Mouse (Mus musculus) embryonic facial prominence, embryonic 13.5 days (tissue): Measurements from ENCODE around the gene Gm11563. TPM values are rescaled to one million over a fixed set of nuclear protein-coding genes. Genes with fewer than 3 reads are reported as not detected.
"Not testable (repeated sequence)": the region's sequence is repeated elsewhere in the genome, so short reads cannot be mapped to it uniquely, and the experiment has no call there.

Experiments used
- ATAC-seq: fragments of 200-750 bp; cut with Nextera tagmentation; 2 replicates; pipeline ENCODE4 v1.8.0; 2017; ENCODE audit warnings: low read depth; ENCODE audit not compliant: insufficient number of reproducible peaks, insufficient read depth, low FRiP score, low TSS enrichment
- H3K27ac ChIP-seq: fragments of 300-500 bp; sonication (generic); 2 replicates; pipeline ENCODE4 v1.5.1; 2015; ENCODE audit warnings: moderate library complexity, mild to moderate bottlenecking, inconsistent platforms
- H3K27me3 ChIP-seq: fragments of 300-500 bp; sonication (generic); 2 replicates; pipeline ENCODE4 v1.6.1; 2015; ENCODE audit warnings: mild to moderate bottlenecking, inconsistent platforms
- H3K36me3 ChIP-seq: fragments of 300-500 bp; sonication (generic); 2 replicates; pipeline ENCODE4 v1.6.1; 2015; ENCODE audit warnings: mild to moderate bottlenecking, inconsistent platforms
- H3K4me1 ChIP-seq: fragments of 300-500 bp; sonication (generic); 2 replicates; pipeline ENCODE4 v1.6.1; 2015; ENCODE audit warnings: inconsistent platforms
- H3K4me2 ChIP-seq: fragments of 300-500 bp; sonication (generic); 2 replicates; pipeline ENCODE4 v1.6.1; 2015; ENCODE audit warnings: moderate library complexity, mild to moderate bottlenecking, inconsistent platforms
- H3K4me3 ChIP-seq: fragments of 300-500 bp; sonication (generic); 2 replicates; pipeline ENCODE4 v1.5.1; 2015; ENCODE audit warnings: mild to moderate bottlenecking, inconsistent platforms
- H3K9ac ChIP-seq: fragments of 300-500 bp; sonication (generic); 2 replicates; pipeline ENCODE4 v1.6.1; 2015; ENCODE audit warnings: mild to moderate bottlenecking, inconsistent platforms
- H3K9me3 ChIP-seq: fragments of 300-500 bp; sonication (generic); 2 replicates; pipeline ENCODE4 v1.6.1; 2016; ENCODE audit warnings: inconsistent platforms
- WGBS: fragments of 180-500 bp; shearing (Covaris S2); methylation state at CpG from one replicate; pipeline ENCODE4 v1.1.7; 2015; ENCODE audit warnings: mixed read lengths; 5-methylcytosine and 5-hydroxymethylcytosine counted together
- polyA plus RNA-seq: library from polyadenylated mRNA; unstranded; fragments of >200 nt; fragmentation: Nextera tagmentation; extraction: Ambion mirVana; gene quantifications from 2 replicates; pipeline ENCODE4 v1.2.1, GENCODE M21; 2015

Gene Gm11563
- polyA plus RNA-seq = not detected in 2 replicates

- H3K4me2 ChIP-seq, H3K27me3 ChIP-seq, H3K4me1 ChIP-seq, H3K4me3 ChIP-seq, H3K9ac ChIP-seq, H3K9me3 ChIP-seq, H3K36me3 ChIP-seq, H3K27ac ChIP-seq, ATAC-seq: not testable (repeated sequence)
- WGBS = 59% methylated on average over 10 of the region's 10 CpGs
These were observed at the start of gene Gm11563 for GRCm38 (mm10) chr11:99658467-99659010. Gm11563 (minus strand) TSS chr11:99658960.

GRCm38 (mm10) chr11:99690463-99690862, 31.7 kb upstream of the Gm11563 start, which contains the start of gene Gm14190:
Gm14190 (minus strand) TSS chr11:99690740.
- no peaks in the 10 kb centered on the region for H3K4me1 ChIP-seq
- no peak within 1 kb of the TSS for H3K4me2 ChIP-seq
- H3K27ac ChIP-seq = no peak within 1 kb of the TSS
- no peak for ATAC-seq
- H3K36me3 ChIP-seq = no peaks in the 10 kb centered on the region
- no peak within 1 kb of the TSS for H3K9ac ChIP-seq
- H3K4me3 ChIP-seq = no peak within 1 kb of the TSS
- WGBS = 81% methylated on average over 1 of the region's 1 CpGs
- no peaks in the 10 kb centered on the region for H3K27me3 ChIP-seq
- no peaks in the 10 kb centered on the region for H3K9me3 ChIP-seq

GRCm38 (mm10) chr11:99685235-99685634, 26.5 kb upstream of the Gm11563 start:
- not testable (repeated sequence) for H3K27ac ChIP-seq, H3K9me3 ChIP-seq, H3K9ac ChIP-seq, H3K4me3 ChIP-seq, H3K27me3 ChIP-seq, ATAC-seq, H3K4me2 ChIP-seq, H3K4me1 ChIP-seq, H3K36me3 ChIP-seq
- 64% methylated on average over 1 of the region's 1 CpGs for WGBS

- no peak overlapping the region for H3K9ac ChIP-seq
- H3K4me1 ChIP-seq = no peaks in the 10 kb centered on the region
- H3K27me3 ChIP-seq = no peaks in the 10 kb centered on the region
- no peak for ATAC-seq
- WGBS = 85% methylated on average over 2 of the region's 2 CpGs
- H3K4me3 ChIP-seq = no peak overlapping the region
- no peak overlapping the region for H3K4me2 ChIP-seq
- no peaks in the 10 kb centered on the region for H3K36me3 ChIP-seq
- H3K9me3 ChIP-seq = no peaks in the 10 kb centered on the region
- no peak overlapping the region for H3K27ac ChIP-seq
These were observed 24.7 kb upstream of the Gm11563 start for GRCm38 (mm10) chr11:99683481-99683880.

DNA sequence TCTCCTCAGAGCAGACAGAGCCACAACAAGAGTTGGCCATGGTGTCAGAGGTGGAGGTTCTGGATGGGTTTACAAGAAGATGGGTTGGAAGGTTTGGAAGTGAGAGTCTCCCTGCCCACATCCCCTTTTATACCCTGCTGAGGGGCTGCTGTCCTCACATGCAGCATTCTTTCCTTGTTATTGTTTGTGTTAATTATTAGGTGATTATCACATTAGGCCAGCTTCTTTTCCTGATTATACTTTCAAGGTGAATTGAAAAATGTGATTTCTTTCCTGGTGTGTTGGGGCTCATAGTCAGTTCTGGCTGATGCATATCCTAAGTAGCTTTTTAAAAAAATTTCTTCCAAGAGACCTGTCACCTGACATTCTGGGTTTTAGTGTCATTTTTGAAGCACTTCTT, 7.1 kb upstream of the Gm11563 start, which contains the start of gene Krtap4-6:
Krtap4-6 (minus strand) TSS at position 101 of the 400 bp plus-strand sequence.
- H3K4me1 ChIP-seq = no peaks in the 10 kb centered on the region
- H3K27ac ChIP-seq = no peak within 1 kb of the TSS
- H3K36me3 ChIP-seq = no peaks in the 10 kb centered on the region
- no peak within 1 kb of the TSS for H3K9ac ChIP-seq
- H3K9me3 ChIP-seq = no peaks in the 10 kb centered on the region
- ATAC-seq = no peak
- H3K27me3 ChIP-seq = no peaks in the 10 kb centered on the region
- no peak within 1 kb of the TSS for H3K4me2 ChIP-seq
- no peak within 1 kb of the TSS for H3K4me3 ChIP-seq

GRCm38 (mm10) chr11:99662802-99663201, 4.0 kb upstream of the Gm11563 start:
- Histone ChIP-seq H3K4me2 (no peak overlapping the region), H3K27ac (no peak overlapping the region), H3K27me3 (no peaks in the 10 kb centered on the region), H3K9ac (no peak overlapping the region), H3K4me1 (no peaks in the 10 kb centered on the region), H3K36me3 (no peaks in the 10 kb centered on the region), H3K9me3 (no peaks in the 10 kb centered on the region), H3K4me3 (no peak overlapping the region)
- ATAC-seq = no peak
- WGBS = 85% methylated on average over 10 of the region's 10 CpGs

DNA sequence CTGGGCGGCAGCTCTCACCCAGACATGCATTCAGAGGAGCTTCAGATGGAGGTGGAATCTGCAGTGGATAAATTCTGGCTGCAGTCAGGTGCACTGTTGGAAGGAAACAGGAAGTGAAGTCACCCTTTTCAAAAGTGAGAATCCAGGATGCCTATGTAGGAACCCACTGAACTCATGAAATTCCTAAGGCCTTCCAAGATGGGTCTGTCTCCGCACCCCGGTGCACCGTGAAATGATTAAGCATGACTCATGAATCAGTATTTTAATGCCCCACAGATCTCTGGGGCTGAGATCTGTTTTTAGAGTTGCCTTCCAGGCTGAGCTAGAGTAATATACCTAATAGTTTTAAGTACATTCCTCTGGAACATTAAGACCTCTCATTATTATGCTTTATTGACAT, 496 bp upstream of the Gm11563 start:
- no peak overlapping the region for H3K27ac ChIP-seq
- H3K4me3 ChIP-seq = no peak overlapping the region
- no peak for ATAC-seq
- H3K9me3 ChIP-seq = no peaks in the 10 kb centered on the region
- H3K4me1 ChIP-seq = no peaks in the 10 kb centered on the region
- no peak overlapping the region for H3K9ac ChIP-seq
- no peaks in the 10 kb centered on the region for H3K36me3 ChIP-seq
- WGBS = 59% methylated on average over 4 of the region's 4 CpGs
- H3K27me3 ChIP-seq = no peaks in the 10 kb centered on the region
- H3K4me2 ChIP-seq = no peak overlapping the region

DNA sequence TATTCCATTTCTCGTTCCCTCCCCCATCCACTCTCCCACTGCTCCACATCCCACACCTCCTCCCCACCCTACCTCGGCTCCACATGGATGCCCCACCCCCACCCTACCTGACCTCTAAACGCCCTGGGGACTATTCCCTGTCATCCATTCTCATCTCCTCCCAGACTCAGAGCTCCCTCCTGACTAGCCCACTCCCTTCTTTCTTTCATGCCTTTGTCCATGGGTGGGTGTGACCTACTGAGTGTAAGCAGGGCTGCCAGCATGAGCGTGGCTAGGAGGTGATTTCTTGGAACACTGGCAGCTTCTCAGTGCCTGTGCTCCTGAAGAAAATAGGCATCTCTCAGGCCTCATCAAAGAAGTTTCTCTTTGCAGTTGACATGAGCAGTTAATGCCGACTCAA, 1.7 kb downstream of the Gm11563 start:
- Histone ChIP-seq H3K36me3 (no peaks in the 10 kb centered on the region), H3K9ac (no peak overlapping the region), H3K4me1 (no peaks in the 10 kb centered on the region), H3K27me3 (no peaks in the 10 kb centered on the region), H3K27ac (no peak overlapping the region), H3K9me3 (no peaks in the 10 kb centered on the region), H3K4me3 (no peak overlapping the region), H3K4me2 (no peak overlapping the region)
- no peak for ATAC-seq
- 45% methylated on average over 5 of the region's 5 CpGs for WGBS

GRCm38 (mm10) chr11:99650136-99650535, 8.6 kb downstream of the Gm11563 start, which contains the start of gene Gm11555:
Gm11555 (minus strand) TSS chr11:99650236.
- H3K27ac ChIP-seq = no peak within 1 kb of the TSS
- WGBS = 78% methylated on average over 2 of the region's 2 CpGs
- H3K27me3 ChIP-seq = no peaks in the 10 kb centered on the region
- ATAC-seq = no peak
- H3K4me2 ChIP-seq = no peak within 1 kb of the TSS
- H3K9me3 ChIP-seq = no peaks in the 10 kb centered on the region
- no peak within 1 kb of the TSS for H3K9ac ChIP-seq
- 0 out of 2 replicates have a peak, but pooled peaks cover 3% of the 10 kb centered on the region for H3K4me1 ChIP-seq
- H3K36me3 ChIP-seq = no peaks in the 10 kb centered on the region
- H3K4me3 ChIP-seq = no peak within 1 kb of the TSS

DNA sequence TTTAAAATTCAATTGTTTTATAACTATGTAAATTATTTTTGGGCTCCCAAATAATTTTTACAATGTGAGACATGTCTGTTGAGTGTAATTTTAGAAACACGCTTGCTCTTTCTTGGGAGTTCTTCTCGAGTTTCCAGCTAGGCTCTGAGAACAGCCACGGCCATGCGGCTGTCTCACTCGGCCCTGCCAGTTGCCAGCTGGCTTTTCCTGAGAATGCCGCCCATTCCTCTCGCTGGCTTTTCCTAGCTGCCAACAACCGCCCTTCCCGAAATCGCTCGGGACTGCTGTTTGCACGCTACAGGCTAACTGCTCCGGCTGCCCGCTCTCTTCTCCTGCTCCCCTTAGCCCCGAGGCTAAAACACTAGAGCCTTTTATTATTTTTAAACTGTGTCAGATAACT, 12.3 kb downstream of the Gm11563 start:
- 71% methylated on average over 15 of the region's 15 CpGs for WGBS
- no peak overlapping the region for H3K27ac ChIP-seq
- H3K9me3 ChIP-seq = no peaks in the 10 kb centered on the region
- H3K27me3 ChIP-seq = no peaks in the 10 kb centered on the region
- no peak overlapping the region for H3K4me3 ChIP-seq
- H3K9ac ChIP-seq = no peak overlapping the region
- 0 out of 2 replicates have a peak, but pooled peaks cover 3% of the 10 kb centered on the region for H3K4me1 ChIP-seq
- ATAC-seq = no peak
- H3K36me3 ChIP-seq = no peaks in the 10 kb centered on the region
- H3K4me2 ChIP-seq = no peak overlapping the region

DNA sequence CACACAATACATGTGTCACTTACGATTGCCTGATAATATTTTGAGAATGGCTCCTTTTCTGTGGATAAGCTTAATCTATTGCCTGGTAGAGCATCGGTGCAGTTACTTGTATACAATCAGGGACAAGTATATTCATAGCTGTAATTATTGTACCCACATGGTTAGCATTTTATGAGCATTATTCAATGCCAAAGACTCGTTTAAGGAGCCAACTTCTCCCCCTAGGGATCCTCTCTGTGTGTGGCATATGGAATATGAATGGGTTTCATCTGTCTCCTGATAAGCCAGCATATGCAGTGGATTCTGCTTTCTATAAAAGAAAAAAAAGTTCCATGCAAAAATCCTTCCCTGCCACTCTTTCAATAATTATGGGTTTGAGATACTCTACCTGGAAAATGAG, 14.4 kb downstream of the Gm11563 start:
- peaks cover 7% of the 10 kb centered on the region; the same call in 1 of the 2 replicates for H3K4me1 ChIP-seq
- no peak overlapping the region for H3K27ac ChIP-seq
- H3K4me3 ChIP-seq = no peak overlapping the region
- H3K27me3 ChIP-seq = no peaks in the 10 kb centered on the region
- no peak overlapping the region for H3K4me2 ChIP-seq
- 53% methylated on average over 3 of the region's 3 CpGs for WGBS
- no peak for ATAC-seq
- no peak overlapping the region for H3K9ac ChIP-seq
- H3K9me3 ChIP-seq = no peaks in the 10 kb centered on the region
- no peaks in the 10 kb centered on the region for H3K36me3 ChIP-seq

- H3K27me3 ChIP-seq = not testable (repeated sequence)
These were observed 15.1 kb downstream of the Gm11563 start, which contains the start of gene Krtap4-7 for GRCm38 (mm10) chr11:99643635-99644139. Krtap4-7 (minus strand) TSS chr11:99644089.

More at GRCm38 (mm10) chr11:99643635-99644139, 15.1 kb downstream of the Gm11563 start, which contains the start of gene Krtap4-7:
- H3K4me1 ChIP-seq, H3K4me3 ChIP-seq, H3K27ac ChIP-seq, H3K4me2 ChIP-seq, H3K36me3 ChIP-seq, H3K9me3 ChIP-seq, ATAC-seq, H3K9ac ChIP-seq: not testable (repeated sequence)
- WGBS = 83% methylated on average over 9 of the region's 9 CpGs
